Mouse (Mus musculus): ENCODE results near the gene Vmn1r195. TPM values are rescaled to one million over a fixed set of nuclear protein-coding genes. Genes with fewer than 3 reads are reported as not detected.
"Not testable (repeated sequence)": the region's sequence is repeated elsewhere in the genome, so short reads cannot be mapped to it uniquely, and the experiment has no call there.

The Vmn1r195 gene
- polyA plus RNA-seq (2015; fragmentation: Nextera tagmentation; extraction: Ambion mirVana): not detected in 2 replicates

GRCm38 (mm10) chr13:22270222-22270621, at the start of gene Vmn1r195:
Gene Vmn1r195, plus strand, starts transcription at chr13:22270522.
- H3K27me3 ChIP-seq (ENCODE audit: control insufficient read depth, insufficient read depth, low read depth, low read length); H3K9ac ChIP-seq (ENCODE audit: low read depth, low read length); H3K36me3 ChIP-seq (ENCODE audit: control insufficient read depth, insufficient read depth); H3K4me1 ChIP-seq (ENCODE audit: control insufficient read depth, low read depth, low read length); ATAC-seq (ENCODE audit: low read depth); H3K27ac ChIP-seq (ENCODE audit: low read length); H3K4me2 ChIP-seq (ENCODE audit: low read depth, low read length); H3K4me3 ChIP-seq (ENCODE audit: low read depth, low read length); H3K9me3 ChIP-seq (replicated peaks; ENCODE audit: control insufficient read depth, low read length): not testable (repeated sequence)
- WGBS (ENCODE audit: insufficient replicate concordance): 73% methylated on average over 1 of the region's 1 CpGs

- ATAC-seq (ENCODE audit: low read depth); H3K27me3 ChIP-seq (ENCODE audit: control insufficient read depth, insufficient read depth, low read depth, low read length); H3K4me1 ChIP-seq (ENCODE audit: control insufficient read depth, low read depth, low read length); H3K36me3 ChIP-seq (ENCODE audit: control insufficient read depth, insufficient read depth); H3K4me2 ChIP-seq (ENCODE audit: low read depth, low read length); H3K4me3 ChIP-seq (ENCODE audit: low read depth, low read length); H3K9me3 ChIP-seq (replicated peaks; ENCODE audit: control insufficient read depth, low read length); H3K9ac ChIP-seq (ENCODE audit: low read depth, low read length); H3K27ac ChIP-seq (ENCODE audit: low read length): not testable (repeated sequence)
- 43% methylated on average over 1 of the region's 1 CpGs for WGBS (ENCODE audit: insufficient replicate concordance)
Observed at GRCm38 (mm10) chr13:22223060-22223459, 47.3 kb upstream of the Vmn1r195 start, which contains the start of gene Vmn1r193. Gene Vmn1r193, minus strand, starts transcription at chr13:22223160.

GRCm38 (mm10) chr13:22243915-22244314, 26.4 kb upstream of the Vmn1r195 start, which contains the start of gene Vmn1r194:
Gene Vmn1r194, plus strand, starts transcription at chr13:22244215.
- H3K36me3 ChIP-seq (ENCODE audit: control insufficient read depth, insufficient read depth): no peaks in the 10 kb centered on the region
- 21% methylated on average over 1 of the region's 1 CpGs for WGBS (ENCODE audit: insufficient replicate concordance)
- no peaks in the 10 kb centered on the region for H3K4me1 ChIP-seq (ENCODE audit: control insufficient read depth, low read depth, low read length)
- no peak within 1 kb of the TSS for H3K27ac ChIP-seq (ENCODE audit: low read length)
- H3K9ac ChIP-seq (ENCODE audit: low read depth, low read length): no peak within 1 kb of the TSS
- H3K4me3 ChIP-seq (ENCODE audit: low read depth, low read length): no peak within 1 kb of the TSS
- H3K4me2 ChIP-seq (ENCODE audit: low read depth, low read length): no peak within 1 kb of the TSS
- no peak for ATAC-seq (ENCODE audit: low read depth)
- no peaks in the 10 kb centered on the region for H3K9me3 ChIP-seq (replicated peaks; ENCODE audit: control insufficient read depth, low read length)
- no peaks in the 10 kb centered on the region for H3K27me3 ChIP-seq (ENCODE audit: control insufficient read depth, insufficient read depth, low read depth, low read length)

- no peak overlapping the region for H3K27ac ChIP-seq (ENCODE audit: low read length)
- no peaks in the 10 kb centered on the region for H3K4me1 ChIP-seq (ENCODE audit: control insufficient read depth, low read depth, low read length)
- H3K9ac ChIP-seq (ENCODE audit: low read depth, low read length): no peak overlapping the region
- 36% methylated on average over 2 of the region's 2 CpGs for WGBS (ENCODE audit: insufficient replicate concordance)
- no peaks in the 10 kb centered on the region for H3K9me3 ChIP-seq (replicated peaks; ENCODE audit: control insufficient read depth, low read length)
- H3K4me3 ChIP-seq (ENCODE audit: low read depth, low read length): no peak overlapping the region
- H3K36me3 ChIP-seq (ENCODE audit: control insufficient read depth, insufficient read depth): no peaks in the 10 kb centered on the region
- no peaks in the 10 kb centered on the region for H3K27me3 ChIP-seq (ENCODE audit: control insufficient read depth, insufficient read depth, low read depth, low read length)
- no peak overlapping the region for H3K4me2 ChIP-seq (ENCODE audit: low read depth, low read length)
- ATAC-seq (ENCODE audit: low read depth): no peak
Observed at GRCm38 (mm10) chr13:22271721-22272120, 1.4 kb downstream of the Vmn1r195 start.

GRCm38 (mm10) chr13:22284578-22284977, 14.3 kb downstream of the Vmn1r195 start:
- Histone ChIP-seq H3K9ac (ENCODE audit: low read depth, low read length) (no peak overlapping the region), H3K27me3 (ENCODE audit: control insufficient read depth, insufficient read depth, low read depth, low read length) (no peaks in the 10 kb centered on the region), H3K4me1 (ENCODE audit: control insufficient read depth, low read depth, low read length) (no peaks in the 10 kb centered on the region), H3K4me2 (ENCODE audit: low read depth, low read length) (no peak overlapping the region), H3K27ac (ENCODE audit: low read length) (no peak overlapping the region), H3K36me3 (ENCODE audit: control insufficient read depth, insufficient read depth) (no peaks in the 10 kb centered on the region), H3K4me3 (ENCODE audit: low read depth, low read length) (no peak overlapping the region), H3K9me3 (replicated peaks; ENCODE audit: control insufficient read depth, low read length) (no peaks in the 10 kb centered on the region)
- WGBS (ENCODE audit: insufficient replicate concordance): 44% methylated on average over 2 of the region's 2 CpGs
- ATAC-seq (ENCODE audit: low read depth): no peak

GRCm38 (mm10) chr13:22289620-22290019, 19.3 kb downstream of the Vmn1r195 start, which contains the start of gene Vmn1r196:
Gene Vmn1r196, plus strand, starts transcription at chr13:22289920.
- no peaks in the 10 kb centered on the region for H3K27me3 ChIP-seq (ENCODE audit: control insufficient read depth, insufficient read depth, low read depth, low read length)
- no peaks in the 10 kb centered on the region for H3K36me3 ChIP-seq (ENCODE audit: control insufficient read depth, insufficient read depth)
- no peaks in the 10 kb centered on the region for H3K9me3 ChIP-seq (replicated peaks; ENCODE audit: control insufficient read depth, low read length)
- no peak for ATAC-seq (ENCODE audit: low read depth)
- H3K4me2 ChIP-seq (ENCODE audit: low read depth, low read length): no peak within 1 kb of the TSS
- no peak within 1 kb of the TSS for H3K4me3 ChIP-seq (ENCODE audit: low read depth, low read length)
- WGBS (ENCODE audit: insufficient replicate concordance): 52% methylated on average over 2 of the region's 2 CpGs
- H3K9ac ChIP-seq (ENCODE audit: low read depth, low read length): no peak within 1 kb of the TSS
- no peaks in the 10 kb centered on the region for H3K4me1 ChIP-seq (ENCODE audit: control insufficient read depth, low read depth, low read length)
- H3K27ac ChIP-seq (ENCODE audit: low read length): no peak within 1 kb of the TSS

- not testable (repeated sequence) for ATAC-seq (ENCODE audit: low read depth); H3K27ac ChIP-seq (ENCODE audit: low read length); H3K36me3 ChIP-seq (ENCODE audit: control insufficient read depth, insufficient read depth); H3K4me2 ChIP-seq (ENCODE audit: low read depth, low read length); H3K4me3 ChIP-seq (ENCODE audit: low read depth, low read length); H3K9me3 ChIP-seq (replicated peaks; ENCODE audit: control insufficient read depth, low read length); H3K4me1 ChIP-seq (ENCODE audit: control insufficient read depth, low read depth, low read length); H3K27me3 ChIP-seq (ENCODE audit: control insufficient read depth, insufficient read depth, low read depth, low read length); H3K9ac ChIP-seq (ENCODE audit: low read depth, low read length)
- 65% methylated on average over 5 of the region's 5 CpGs for WGBS (ENCODE audit: insufficient replicate concordance)
Observed at GRCm38 (mm10) chr13:22308075-22308474, 37.8 kb downstream of the Vmn1r195 start.

GRCm38 (mm10) chr13:22315361-22315760, 45.0 kb downstream of the Vmn1r195 start:
- Histone ChIP-seq H3K4me1 (ENCODE audit: control insufficient read depth, low read depth, low read length) (no peaks in the 10 kb centered on the region), H3K4me2 (ENCODE audit: low read depth, low read length) (no peak overlapping the region), H3K4me3 (ENCODE audit: low read depth, low read length) (no peak overlapping the region), H3K9ac (ENCODE audit: low read depth, low read length) (no peak overlapping the region), H3K9me3 (replicated peaks; ENCODE audit: control insufficient read depth, low read length) (no peaks in the 10 kb centered on the region), H3K27me3 (ENCODE audit: control insufficient read depth, insufficient read depth, low read depth, low read length) (no peaks in the 10 kb centered on the region), H3K36me3 (ENCODE audit: control insufficient read depth, insufficient read depth) (no peaks in the 10 kb centered on the region), H3K27ac (ENCODE audit: low read length) (no peak overlapping the region)
- ATAC-seq (ENCODE audit: low read depth): no peak
- 32% methylated on average over 2 of the region's 2 CpGs for WGBS (ENCODE audit: insufficient replicate concordance)

GRCm38 (mm10) chr13:22317366-22317765, 47.0 kb downstream of the Vmn1r195 start:
- ATAC-seq (ENCODE audit: low read depth): no peak
- WGBS (ENCODE audit: insufficient replicate concordance): 54% methylated on average over 2 of the region's 2 CpGs

More at GRCm38 (mm10) chr13:22317366-22317765, 47.0 kb downstream of the Vmn1r195 start:
- Histone ChIP-seq H3K4me2 (ENCODE audit: low read depth, low read length) (no peak overlapping the region), H3K9ac (ENCODE audit: low read depth, low read length) (no peak overlapping the region), H3K4me1 (ENCODE audit: control insufficient read depth, low read depth, low read length) (no peaks in the 10 kb centered on the region), H3K36me3 (ENCODE audit: control insufficient read depth, insufficient read depth) (no peaks in the 10 kb centered on the region), H3K27ac (ENCODE audit: low read length) (no peak overlapping the region), H3K9me3 (replicated peaks; ENCODE audit: control insufficient read depth, low read length) (no peaks in the 10 kb centered on the region), H3K4me3 (ENCODE audit: low read depth, low read length) (no peak overlapping the region), H3K27me3 (ENCODE audit: control insufficient read depth, insufficient read depth, low read depth, low read length) (no peaks in the 10 kb centered on the region)

All from liver, embryonic 16.5 days (tissue).